Mouse (Mus musculus) lung, postnatal 0 days (tissue): Measurements from ENCODE around the gene Rnf222.

Experiments used
- CTCF ChIP-seq: IDR thresholded peaks from 2 replicates; pipeline ENCODE4 v1.5.1; 2016; ENCODE audit warnings: antibody characterized with exemption, mild to moderate bottlenecking
- EP300 ChIP-seq: IDR thresholded peaks from 2 replicates; pipeline ENCODE4 v1.6.1; 2016; ENCODE audit warnings: antibody characterized with exemption, mild to moderate bottlenecking, control low read depth

- TF ChIP-seq CTCF (no peak), EP300 (no peak)
Observed at GRCm38 (mm10) chr11:68863631-68864091, 24.7 kb upstream of the Rnf222 start.
